Mouse (Mus musculus) lung, postnatal 0 days (tissue): Measurements from ENCODE around the gene Pnmt.

Experiments
- CTCF ChIP-seq: IDR thresholded peaks from 2 replicates; pipeline ENCODE4 v1.5.1; 2016; ENCODE audit warnings: antibody characterized with exemption, mild to moderate bottlenecking
- EP300 ChIP-seq: IDR thresholded peaks from 2 replicates; pipeline ENCODE4 v1.6.1; 2016; ENCODE audit warnings: antibody characterized with exemption, mild to moderate bottlenecking, control low read depth

GRCm38 (mm10) chr11:98341174-98341573 is 45.1 kb upstream of the Pnmt start:
- no peak for TF ChIP-seq CTCF
- no peak for TF ChIP-seq EP300
